Mouse (Mus musculus) hindbrain, embryonic 14.5 days (tissue): ENCODE data around the gene Ppef2. TPM values are rescaled to one million over a fixed set of nuclear protein-coding genes. Genes with fewer than 3 reads are reported as not detected.
A peak's percentile ranks its signal among the peaks of the same experiment; 100 is the strongest.

Experiments used
- ATAC-seq: fragments of 200-750 bp; cut with Nextera tagmentation; 2 replicates; pipeline ENCODE4 v1.8.0; 2017; ENCODE audit warnings: moderate number of reproducible peaks, mild to moderate bottlenecking, moderate TSS enrichment, moderate library complexity; ENCODE audit not compliant: low FRiP score
- DNase-seq: peaks from one replicate; pipeline ENCODE4 v3.0.0-alpha.2; 2015; ENCODE audit warnings: low spot score
- H3K27ac ChIP-seq: fragments of 300-500 bp; sonication (generic); 2 replicates; pipeline ENCODE4 v1.5.1; 2014; ENCODE audit warnings: mild to moderate bottlenecking, moderate library complexity
- H3K27me3 ChIP-seq: fragments of 300-500 bp; sonication (generic); 2 replicates; pipeline ENCODE4 v1.6.1; 2014; ENCODE audit warnings: mild to moderate bottlenecking, low read length, mixed read lengths; ENCODE audit not compliant: control insufficient read depth, insufficient read depth
- H3K36me3 ChIP-seq: fragments of 300-500 bp; sonication (generic); replicated peaks from 2 replicates; pipeline ENCODE4 v1.6.1; 2014; ENCODE audit not compliant: control insufficient read depth, insufficient read depth
- H3K4me1 ChIP-seq: fragments of 300-500 bp; sonication (generic); replicated peaks from 2 replicates; pipeline ENCODE4 v1.6.1; 2014; ENCODE audit warnings: antibody characterized with exemption, low read length, mixed read lengths; ENCODE audit not compliant: control insufficient read depth, insufficient read depth
- H3K4me2 ChIP-seq: fragments of 300-500 bp; sonication (generic); replicated peaks from 2 replicates; pipeline ENCODE4 v1.6.1; 2014; ENCODE audit warnings: mild to moderate bottlenecking, moderate library complexity
- H3K4me3 ChIP-seq: fragments of 300-500 bp; sonication (generic); replicated peaks from 2 replicates; pipeline ENCODE4 v1.5.1; 2014; ENCODE audit warnings: mild to moderate bottlenecking, low read length
- H3K9ac ChIP-seq: fragments of 300-500 bp; sonication (generic); 2 replicates; pipeline ENCODE4 v1.6.1; 2014
- H3K9me3 ChIP-seq: fragments of 300-500 bp; sonication (generic); 2 replicates; pipeline ENCODE4 v1.6.1; 2016; ENCODE audit warnings: low read length; ENCODE audit not compliant: control insufficient read depth
- WGBS: fragments of 180-500 bp; shearing (Covaris S2); extraction: QIAGEN DNeasy Blood & Tissue Kit; methylation state at CpG from one replicate; pipeline ENCODE4 v1.1.7; 2014; 5-methylcytosine and 5-hydroxymethylcytosine counted together
- polyA plus RNA-seq: library from polyadenylated mRNA; unstranded; fragments of >200 nt; fragmentation: Nextera tagmentation; extraction: Ambion mirVana; gene quantifications from 2 replicates; pipeline ENCODE4 v1.2.1, GENCODE M21; 2014

Ppef2 gene
- polyA plus RNA-seq, 1 experiment from 2014 or later, result 0.84 TPM

- Histone ChIP-seq H3K9me3 (no peaks in the 10 kb centered on the region), H3K4me2 (peak within 1 kb of the TSS; percentile 71), H3K36me3 (no peaks in the 10 kb centered on the region), H3K27me3 (no peaks in the 10 kb centered on the region), H3K4me1 (peaks cover 6% of the 10 kb centered on the region), H3K27ac (peak within 1 kb of the TSS; percentile 60), H3K4me3 (peak within 1 kb of the TSS; percentile 54), H3K9ac (peak within 1 kb of the TSS; percentile 63)
- ATAC-seq, result peak; percentile 92
- 2% methylated on average over 54 of the region's 54 CpGs for WGBS
- peak; percentile 68 for DNase-seq
These were observed 21.6 kb upstream of the Ppef2 start, which contains the start of gene Naaa for GRCm38 (mm10) chr5:92277437-92278394. Gene Naaa, minus strand, starts transcription at chr5:92278170.

GRCm38 (mm10) chr5:92270496-92270895, 14.4 kb upstream of the Ppef2 start:
- no peak overlapping the region for H3K27ac ChIP-seq
- DNase-seq (no peak), ATAC-seq (no peak)
- 85% methylated on average over 7 of the region's 7 CpGs for WGBS
- H3K36me3 ChIP-seq, result no peaks in the 10 kb centered on the region
- no peak overlapping the region for H3K4me2 ChIP-seq
- no peaks in the 10 kb centered on the region for H3K27me3 ChIP-seq
- no peaks in the 10 kb centered on the region for H3K9me3 ChIP-seq
- H3K4me1 ChIP-seq, result no peaks in the 10 kb centered on the region
- H3K9ac ChIP-seq, result no peak overlapping the region
- H3K4me3 ChIP-seq, result no peak overlapping the region

GRCm38 (mm10) chr5:92263761-92264359, 7.8 kb upstream of the Ppef2 start:
- Histone ChIP-seq H3K27me3 (no peaks in the 10 kb centered on the region), H3K4me1 (peaks cover 10% of the 10 kb centered on the region), H3K4me2 (no peak overlapping the region), H3K27ac (peak overlapping the region; percentile 68), H3K4me3 (no peak overlapping the region), H3K36me3 (no peaks in the 10 kb centered on the region), H3K9ac (no peak overlapping the region), H3K9me3 (no peaks in the 10 kb centered on the region)
- ATAC-seq, result peak; percentile 93
- peak; percentile 77 for DNase-seq
- WGBS, result 10% methylated on average over 4 of the region's 4 CpGs

- Histone ChIP-seq H3K27ac (no peak overlapping the region), H3K4me2 (no peak overlapping the region), H3K4me1 (peaks cover 10% of the 10 kb centered on the region), H3K4me3 (no peak overlapping the region), H3K9ac (no peak overlapping the region), H3K36me3 (no peaks in the 10 kb centered on the region), H3K9me3 (no peaks in the 10 kb centered on the region), H3K27me3 (no peaks in the 10 kb centered on the region)
- ATAC-seq, result no peak
- no peak for DNase-seq
- 94% methylated on average over 8 of the region's 8 CpGs for WGBS
These were observed 6.6 kb upstream of the Ppef2 start for GRCm38 (mm10) chr5:92262646-92263045.

GRCm38 (mm10) chr5:92254476-92254875, 1.6 kb downstream of the Ppef2 start:
- 68% methylated on average over 6 of the region's 6 CpGs for WGBS
- Histone ChIP-seq H3K4me3 (no peak overlapping the region), H3K9me3 (no peaks in the 10 kb centered on the region), H3K36me3 (no peaks in the 10 kb centered on the region), H3K27me3 (no peaks in the 10 kb centered on the region), H3K4me2 (no peak overlapping the region), H3K9ac (no peak overlapping the region), H3K4me1 (no peaks in the 10 kb centered on the region), H3K27ac (no peak overlapping the region)
- DNase-seq, result no peak
- ATAC-seq, result no peak

- H3K9ac ChIP-seq, result peak overlapping the region; percentile 24; the same call in 1 of the 2 replicates
- no peak overlapping the region for H3K27ac ChIP-seq
These were observed 3.2 kb downstream of the Ppef2 start for GRCm38 (mm10) chr5:92252797-92253343.

GRCm38 (mm10) chr5:92252031-92252430, 4.0 kb downstream of the Ppef2 start:
- Histone ChIP-seq H3K9me3 (no peaks in the 10 kb centered on the region), H3K4me3 (no peak overlapping the region), H3K4me1 (no peaks in the 10 kb centered on the region), H3K36me3 (no peaks in the 10 kb centered on the region), H3K9ac (no peak overlapping the region), H3K27ac (no peak overlapping the region), H3K27me3 (no peaks in the 10 kb centered on the region), H3K4me2 (no peak overlapping the region)
- ATAC-seq, result no peak
- 92% methylated on average over 6 of the region's 6 CpGs for WGBS
- no peak for DNase-seq

More at GRCm38 (mm10) chr5:92252797-92253343, 3.2 kb downstream of the Ppef2 start:
- no peaks in the 10 kb centered on the region for H3K36me3 ChIP-seq
- no peaks in the 10 kb centered on the region for H3K9me3 ChIP-seq
- WGBS, result 18% methylated on average over 18 of the region's 18 CpGs
- DNase-seq (peak; percentile 54), ATAC-seq (peak; percentile 72)
- H3K27me3 ChIP-seq, result no peaks in the 10 kb centered on the region
- H3K4me2 ChIP-seq, result peak overlapping the region; percentile 46
- no peak overlapping the region for H3K4me3 ChIP-seq
- H3K4me1 ChIP-seq, result no peaks in the 10 kb centered on the region

- Histone ChIP-seq H3K4me1 (no peaks in the 10 kb centered on the region), H3K27me3 (no peaks in the 10 kb centered on the region), H3K36me3 (no peaks in the 10 kb centered on the region), H3K4me2 (no peak overlapping the region), H3K9me3 (no peaks in the 10 kb centered on the region), H3K9ac (no peak overlapping the region), H3K27ac (no peak overlapping the region), H3K4me3 (no peak overlapping the region)
- ATAC-seq (no peak), DNase-seq (no peak)
- WGBS, result 86% methylated on average over 11 of the region's 11 CpGs
These were observed 7.5 kb downstream of the Ppef2 start for GRCm38 (mm10) chr5:92248614-92249013.

- Histone ChIP-seq H3K36me3 (no peaks in the 10 kb centered on the region), H3K9ac (no peak overlapping the region), H3K27ac (no peak overlapping the region), H3K4me2 (no peak overlapping the region), H3K27me3 (no peaks in the 10 kb centered on the region), H3K9me3 (no peaks in the 10 kb centered on the region), H3K4me1 (no peaks in the 10 kb centered on the region), H3K4me3 (no peak overlapping the region)
- 93% methylated on average over 9 of the region's 9 CpGs for WGBS
- no peak for DNase-seq
- no peak for ATAC-seq
These were observed 10.6 kb downstream of the Ppef2 start for GRCm38 (mm10) chr5:92245483-92245882.
